Mouse (Mus musculus) liver, adult 2 months (tissue): ENCODE results near the gene Arfip1. TPM values are rescaled to one million over a fixed set of nuclear protein-coding genes. Genes with fewer than 3 reads are reported as not detected.

ENCODE experiments used
- DNase-seq: peaks from one replicate; pipeline ENCODE4 v3.0.0-alpha.2; 2011; ENCODE audit warnings: low read depth, low spot score; ENCODE audit errors: extremely low read depth
- H3K27ac ChIP-seq: fragments of 200-500 bp; replicated peaks from 2 replicates; pipeline ENCODE4 v1.5.1; 2012; ENCODE audit warnings: low read depth, mild to moderate bottlenecking, control low read depth, inconsistent platforms, low read length; ENCODE audit not compliant: insufficient read depth
- H3K27me3 ChIP-seq: fragments of 200-500 bp; 2 replicates; pipeline ENCODE4 v1.6.1; 2012; ENCODE audit warnings: mild to moderate bottlenecking, moderate library complexity, low read length, inconsistent platforms; ENCODE audit not compliant: control insufficient read depth, insufficient read depth
- H3K36me3 ChIP-seq: fragments of 200-500 bp; 2 replicates; pipeline ENCODE4 v1.6.1; 2012; ENCODE audit warnings: low read length, inconsistent platforms; ENCODE audit not compliant: control insufficient read depth, insufficient read depth
- H3K4me1 ChIP-seq: fragments of 200-500 bp; 2 replicates; pipeline ENCODE4 v1.6.1; 2011; ENCODE audit warnings: low read length; ENCODE audit not compliant: control insufficient read depth, insufficient read depth
- H3K4me3 ChIP-seq: fragments of 200-500 bp; 2 replicates; pipeline ENCODE4 v1.5.1; 2011; ENCODE audit warnings: low read depth, mild to moderate bottlenecking, control low read depth, low read length, moderate library complexity; ENCODE audit not compliant: insufficient read depth
- H3K79me2 ChIP-seq: fragments of 200-500 bp; 2 replicates; pipeline ENCODE4 v1.6.1; 2012; ENCODE audit warnings: inconsistent platforms, mild to moderate bottlenecking, low read length, moderate library complexity; ENCODE audit not compliant: control insufficient read depth, insufficient read depth
- H3K9ac ChIP-seq: fragments of 200-500 bp; 2 replicates; pipeline ENCODE4 v1.6.1; 2012; ENCODE audit warnings: low read depth, mild to moderate bottlenecking, control low read depth, inconsistent platforms, low read length
- CTCF ChIP-seq: fragments of 200-500 bp; IDR thresholded peaks from 2 replicates; pipeline ENCODE4 v1.5.1; 2011; ENCODE audit warnings: low read depth, low read length, control low read depth
- POLR2A ChIP-seq: fragments of 200-500 bp; IDR thresholded peaks from 2 replicates; pipeline ENCODE4 v1.6.1; 2011; ENCODE audit warnings: low read length, control low read depth; ENCODE audit not compliant: insufficient read depth; ENCODE audit errors: extremely low read depth
- WGBS: fragments of 180-500 bp; shearing (Covaris S2); methylation state at CpG from one replicate; pipeline ENCODE4 v1.1.7; 2018; 5-methylcytosine and 5-hydroxymethylcytosine counted together
- polyA plus RNA-seq: library from polyadenylated mRNA; depleted of rRNA; stranded (reverse); fragments of >200 nt; gene quantifications from 2 replicates; pipeline ENCODE4 v1.2.3, GENCODE M21; 2012
- total RNA-seq: library from RNA; depleted of rRNA; stranded (reverse); fragments of >200 nt; gene quantifications from 2 replicates; pipeline ENCODE4 v1.2.3, GENCODE M21; 2014

Arfip1 gene
- total and polyA plus RNA-seq, 2 experiments: 4.7 to 21.4 TPM

DNA sequence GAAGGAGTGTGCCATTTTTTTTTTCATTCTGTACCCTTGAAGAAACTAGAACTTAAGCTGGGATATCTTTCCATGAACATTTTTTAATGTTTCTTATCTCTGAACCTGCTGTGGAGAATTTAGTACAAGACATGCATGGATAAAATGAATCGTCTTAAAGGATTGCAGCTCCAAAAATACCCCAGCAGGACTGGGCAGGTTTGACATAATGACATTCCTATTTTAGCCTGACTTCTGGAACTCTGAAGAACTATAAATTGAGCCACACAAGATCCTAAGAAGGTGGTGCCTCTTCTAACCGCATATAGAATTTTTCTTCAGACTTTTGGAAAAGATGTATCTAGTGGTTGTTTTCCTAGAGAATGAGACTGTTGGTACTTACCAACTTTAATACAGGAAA lies 10.8 kb upstream of the Arfip1 start, which contains the start of gene Tigd4:
Gene Tigd4, plus strand, starts transcription at position 301 of the 400 bp plus-strand sequence.
- no peak within 1 kb of the TSS for H3K27ac ChIP-seq
- no peak within 1 kb of the TSS for H3K9ac ChIP-seq
- no peak within 1 kb of the TSS for H3K4me3 ChIP-seq
- no peaks in the 10 kb centered on the region; the same call in 1 of the 2 replicates for H3K27me3 ChIP-seq
- H3K79me2 ChIP-seq: no peaks in the 10 kb centered on the region
- TF ChIP-seq POLR2A (no peak), CTCF (no peak)
- H3K36me3 ChIP-seq: no peaks in the 10 kb centered on the region
- WGBS: 90% methylated on average over 2 of the region's 2 CpGs
- H3K4me1 ChIP-seq: peaks cover 3% of the 10 kb centered on the region; the same call in 1 of the 2 replicates
- no peak for DNase-seq

DNA sequence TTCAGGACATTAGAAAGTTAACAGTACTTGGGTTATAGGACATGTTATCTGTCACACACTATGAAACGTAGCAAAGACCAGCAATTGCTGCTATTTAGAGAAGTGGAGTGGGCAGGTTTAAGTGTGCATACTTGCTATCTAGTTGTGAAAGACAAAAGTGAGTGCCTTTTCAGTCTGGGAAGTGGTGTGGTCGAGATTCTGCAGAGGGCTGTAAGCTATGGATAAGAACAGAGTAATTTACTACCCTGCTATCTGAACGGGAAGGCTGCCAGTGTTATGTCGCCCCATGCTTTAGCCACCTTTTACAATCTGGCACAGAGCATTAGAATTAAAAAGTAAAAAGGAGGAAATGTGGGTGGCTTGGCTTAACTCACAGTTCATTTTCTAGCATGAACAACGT lies 4.3 kb upstream of the Arfip1 start:
- Histone ChIP-seq H3K27me3 (no peaks in the 10 kb centered on the region), H3K4me3 (no peak overlapping the region), H3K9ac (no peak overlapping the region), H3K4me1 (peaks cover 3% of the 10 kb centered on the region; the same call in 1 of the 2 replicates), H3K79me2 (no peaks in the 10 kb centered on the region), H3K27ac (no peak overlapping the region), H3K36me3 (no peaks in the 10 kb centered on the region)
- DNase-seq: no peak
- WGBS: 57% methylated on average over 5 of the region's 5 CpGs
- TF ChIP-seq POLR2A (no peak), CTCF (no peak)

DNA sequence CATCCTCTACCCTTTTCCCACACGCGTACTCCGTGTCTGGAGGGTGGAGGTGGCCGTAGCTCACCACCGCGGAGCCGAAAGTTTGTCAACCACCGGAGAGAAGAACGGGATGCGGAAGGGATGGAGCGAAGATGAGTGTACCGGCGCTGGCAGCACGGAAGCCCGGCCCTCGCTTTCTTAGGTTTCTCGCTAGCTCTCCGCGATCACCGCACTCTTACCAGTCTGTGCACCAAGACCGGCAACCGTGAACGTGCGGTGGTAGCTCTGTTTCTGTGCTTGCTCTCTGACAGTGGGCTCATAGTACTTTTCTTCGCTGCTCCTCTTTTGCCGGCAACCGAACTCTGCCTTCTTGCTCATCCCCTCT lies 470 bp upstream of the Arfip1 start:
- Histone ChIP-seq H3K9ac (peak overlapping the region; percentile 64), H3K4me1 (peaks cover 5% of the 10 kb centered on the region), H3K79me2 (peaks cover 7% of the 10 kb centered on the region; the same call in 1 of the 2 replicates), H3K4me3 (peak overlapping the region; percentile 73), H3K36me3 (no peaks in the 10 kb centered on the region), H3K27me3 (no peaks in the 10 kb centered on the region), H3K27ac (peak overlapping the region; percentile 6; the same call in 1 of the 2 replicates)
- DNase-seq: no peak
- no peak for TF ChIP-seq CTCF
- no peak for TF ChIP-seq POLR2A
- under 1% methylated on average over 27 of the region's 27 CpGs for WGBS

DNA sequence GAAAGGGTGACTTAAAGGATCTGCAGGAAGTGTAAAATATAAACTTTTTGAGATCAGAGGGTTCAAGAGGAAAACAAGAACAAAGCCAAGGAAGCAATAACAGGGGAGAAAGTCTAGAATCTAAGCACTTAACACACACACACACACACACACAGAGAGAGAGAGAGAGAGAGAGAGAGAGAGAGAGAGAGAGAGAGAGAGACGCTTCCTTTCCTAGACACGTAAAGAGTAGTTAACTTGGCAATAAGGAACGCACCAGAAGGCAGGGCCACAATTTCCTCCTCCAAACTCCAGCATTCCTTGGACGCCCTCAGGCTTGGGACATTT lies 766 bp downstream of the Arfip1 start:
- Histone ChIP-seq H3K36me3 (no peaks in the 10 kb centered on the region), H3K4me1 (peaks cover 5% of the 10 kb centered on the region), H3K27me3 (no peaks in the 10 kb centered on the region), H3K4me3 (peak overlapping the region; percentile 73), H3K9ac (peak overlapping the region; percentile 80), H3K27ac (peak overlapping the region; percentile 76), H3K79me2 (peaks cover 11% of the 10 kb centered on the region; the same call in 1 of the 2 replicates)
- TF ChIP-seq CTCF: no peak
- no peak for TF ChIP-seq POLR2A
- peak; percentile 35 for DNase-seq
- WGBS: 0% methylated on average over 4 of the region's 4 CpGs

DNA sequence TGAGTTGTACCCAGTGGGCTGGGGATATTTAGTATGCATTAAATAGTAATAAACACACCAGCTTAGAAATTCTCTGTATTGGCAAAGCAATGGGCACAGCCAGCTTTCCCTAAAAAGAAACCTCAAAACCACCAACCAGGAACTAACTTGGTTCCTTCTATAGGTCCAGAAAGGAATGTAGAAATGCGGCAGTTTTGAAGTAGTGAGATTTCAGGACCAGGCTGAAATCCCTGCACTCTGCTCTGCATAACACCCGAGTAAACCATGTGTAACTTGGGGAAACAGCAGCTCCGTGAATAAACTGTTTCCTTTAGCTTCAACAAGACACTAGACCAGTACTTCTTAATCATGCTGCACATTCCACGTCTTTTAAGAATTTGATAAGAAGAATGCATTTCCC lies 1.7 kb downstream of the Arfip1 start:
- no peaks in the 10 kb centered on the region for H3K27me3 ChIP-seq
- TF ChIP-seq POLR2A (no peak), CTCF (no peak)
- H3K79me2 ChIP-seq: peaks cover 17% of the 10 kb centered on the region; the same call in 1 of the 2 replicates
- H3K4me3 ChIP-seq: no peak overlapping the region
- peaks cover 6% of the 10 kb centered on the region for H3K4me1 ChIP-seq
- no peak overlapping the region for H3K27ac ChIP-seq
- DNase-seq: no peak
- 51% methylated on average over 4 of the region's 4 CpGs for WGBS
- H3K9ac ChIP-seq: peak overlapping the region; percentile 14; the same call in 1 of the 2 replicates
- no peaks in the 10 kb centered on the region for H3K36me3 ChIP-seq

DNA sequence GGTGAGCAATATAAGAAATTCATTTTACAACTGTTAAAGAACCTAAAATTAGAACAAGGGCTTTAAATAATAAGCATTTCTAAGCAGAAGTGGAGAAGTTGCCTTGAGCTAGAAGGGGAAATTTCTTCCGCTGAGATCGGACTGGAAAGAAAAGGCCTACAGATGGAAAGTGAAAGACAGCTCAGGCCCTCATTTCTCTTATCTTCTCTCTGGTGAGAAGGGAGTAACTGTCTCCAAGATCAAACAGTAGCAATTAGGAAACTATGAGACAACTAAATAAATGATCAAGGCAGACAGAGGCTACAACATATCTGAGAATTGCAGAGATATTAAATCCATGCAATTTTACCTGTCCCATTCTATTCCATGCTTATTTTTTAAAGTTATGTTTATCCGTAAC lies 11.9 kb downstream of the Arfip1 start:
- 78% methylated on average over 3 of the region's 3 CpGs for WGBS
- Histone ChIP-seq H3K9ac (no peak overlapping the region), H3K27ac (no peak overlapping the region), H3K4me3 (no peak overlapping the region), H3K79me2 (peaks cover 19% of the 10 kb centered on the region; the same call in 1 of the 2 replicates), H3K36me3 (no peaks in the 10 kb centered on the region), H3K4me1 (peaks cover 1% of the 10 kb centered on the region; the same call in 1 of the 2 replicates), H3K27me3 (no peaks in the 10 kb centered on the region)
- TF ChIP-seq POLR2A (no peak), CTCF (no peak)
- no peak for DNase-seq
